Mouse (Mus musculus) cerebellum, adult 9-11 months (tissue): Measurements from ENCODE around the gene Gtf2f1.
"Not testable (repeated sequence)": the region's sequence is repeated elsewhere in the genome, so short reads cannot be mapped to it uniquely, and the experiment has no call there.

Source experiments
- DNase-seq: peaks from one replicate; pipeline ENCODE4 v3.0.0; 2022

The Gtf2f1 gene

GRCm38 (mm10) chr17:57011236-57012141, at the start of gene Gtf2f1, which contains the start of gene Gm17949:
TSS of gene Gtf2f1 (minus strand) at chr17:57011288.
TSS of gene Gm17949 (plus strand) at chr17:57011469.
- DNase-seq, result peak; percentile 96

- DNase-seq, result peak; percentile 99
Measured at GRCm38 (mm10) chr17:57060231-57060801, 49.2 kb upstream of the Gtf2f1 start.

GRCm38 (mm10) chr17:57059486-57059977, 48.4 kb upstream of the Gtf2f1 start, which contains the start of gene Slc25a23:
TSS of gene Slc25a23 (minus strand) at chr17:57059863.
- DNase-seq, result peak; percentile 87

- peak; percentile 81 for DNase-seq
Measured at GRCm38 (mm10) chr17:57058891-57059485, 47.9 kb upstream of the Gtf2f1 start, which contains the start of gene Crb3. TSS of gene Crb3 (plus strand) at chr17:57059105.

- DNase-seq, result no peak
Measured at GRCm38 (mm10) chr17:57056246-57056645, 45.2 kb upstream of the Gtf2f1 start.

- DNase-seq, result not testable (repeated sequence)
Measured at GRCm38 (mm10) chr17:57051679-57052078, 40.6 kb upstream of the Gtf2f1 start.

GRCm38 (mm10) chr17:57048816-57049215, 37.7 kb upstream of the Gtf2f1 start:
- DNase-seq, result no peak

- no peak for DNase-seq
Measured at GRCm38 (mm10) chr17:57047406-57047805, 36.3 kb upstream of the Gtf2f1 start.

GRCm38 (mm10) chr17:57041554-57041953, 30.5 kb upstream of the Gtf2f1 start, which contains the start of gene Slc25a41:
TSS of gene Slc25a41 (minus strand) at chr17:57041654.
- DNase-seq, result no peak

- DNase-seq, result no peak
Measured at GRCm38 (mm10) chr17:57038978-57039377, 27.9 kb upstream of the Gtf2f1 start.

- DNase-seq, result peak; percentile 67
Measured at GRCm38 (mm10) chr17:57032854-57033253, 21.8 kb upstream of the Gtf2f1 start.

- DNase-seq, result peak; percentile 100
Measured at GRCm38 (mm10) chr17:57031661-57032420, 20.8 kb upstream of the Gtf2f1 start.

- no peak for DNase-seq
Measured at GRCm38 (mm10) chr17:57030931-57031660, 20.0 kb upstream of the Gtf2f1 start, which contains the start of gene Khsrp. TSS of gene Khsrp (minus strand) at chr17:57031522.

GRCm38 (mm10) chr17:57029691-57030090, 18.6 kb upstream of the Gtf2f1 start:
- peak; percentile 49 for DNase-seq

- no peak for DNase-seq
Measured at GRCm38 (mm10) chr17:57027471-57027870, 16.4 kb upstream of the Gtf2f1 start.

- DNase-seq, result no peak
Measured at GRCm38 (mm10) chr17:57020960-57021359, 9.9 kb upstream of the Gtf2f1 start.

- no peak for DNase-seq
Measured at GRCm38 (mm10) chr17:57019693-57020092, 8.6 kb upstream of the Gtf2f1 start.

- DNase-seq, result peak; percentile 71
Measured at GRCm38 (mm10) chr17:57012245-57012795, 1.2 kb upstream of the Gtf2f1 start.

GRCm38 (mm10) chr17:57010911-57011235, 215 bp downstream of the Gtf2f1 start:
- DNase-seq, result no peak

- no peak for DNase-seq
Measured at GRCm38 (mm10) chr17:57007137-57007905, 3.8 kb downstream of the Gtf2f1 start.

GRCm38 (mm10) chr17:57003994-57004393, 7.1 kb downstream of the Gtf2f1 start:
- no peak for DNase-seq
